Mouse (Mus musculus) layer of hippocampus, postnatal 14 days (tissue): Measurements from ENCODE around the gene D630003M21Rik. TPM values are rescaled to one million over a fixed set of nuclear protein-coding genes. Genes with fewer than 3 reads are reported as not detected.

Experiments used
- DNase-seq, 2 experiments: peaks; one replicate each; pipeline ENCODE4 v3.0.0; 2021 to 2022; ENCODE audit warnings: low spot score in 2 of 2, mixed read lengths in 1 of 2
- microRNA-seq, 2 experiments: library from miRNA; unstranded; fragments of <30 nt; microRNA quantifications; one replicate each; pipeline ENCODE4 v1.2.0; 2021
- total RNA-seq, 2 experiments: library from RNA; stranded (reverse); gene quantifications; 2 replicates each; pipeline ENCODE4 v1.2.3; 2021

D630003M21Rik gene
- total RNA-seq, 2 experiments from 2014 or later, result 4.7 to 4.9 TPM

DNA sequence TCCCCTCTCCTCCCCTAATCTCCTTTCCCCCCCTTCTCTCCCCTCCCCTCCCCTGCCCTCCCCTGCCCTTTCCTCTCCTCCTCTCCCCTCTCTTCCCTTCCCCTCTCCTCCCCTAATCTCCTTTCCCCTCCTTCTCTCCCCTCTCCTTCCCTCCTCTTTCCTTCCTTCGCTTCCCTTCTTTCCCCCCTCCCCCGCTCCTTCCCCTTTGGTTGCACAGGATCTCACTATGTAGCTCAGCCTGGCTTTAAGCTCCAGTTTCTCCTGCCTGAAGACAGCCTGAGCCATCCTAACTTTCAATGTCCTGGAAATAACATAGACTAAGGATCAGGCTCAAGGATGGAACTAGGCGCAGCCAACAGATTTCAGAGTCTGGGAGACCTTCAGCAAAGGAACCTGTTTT lies 85.2 kb downstream of the D630003M21Rik start:
- no peak for DNase-seq

- DNase-seq, result no peak
These were observed 86.0 kb downstream of the D630003M21Rik start for GRCm38 (mm10) chr2:158142981-158143380.

DNA sequence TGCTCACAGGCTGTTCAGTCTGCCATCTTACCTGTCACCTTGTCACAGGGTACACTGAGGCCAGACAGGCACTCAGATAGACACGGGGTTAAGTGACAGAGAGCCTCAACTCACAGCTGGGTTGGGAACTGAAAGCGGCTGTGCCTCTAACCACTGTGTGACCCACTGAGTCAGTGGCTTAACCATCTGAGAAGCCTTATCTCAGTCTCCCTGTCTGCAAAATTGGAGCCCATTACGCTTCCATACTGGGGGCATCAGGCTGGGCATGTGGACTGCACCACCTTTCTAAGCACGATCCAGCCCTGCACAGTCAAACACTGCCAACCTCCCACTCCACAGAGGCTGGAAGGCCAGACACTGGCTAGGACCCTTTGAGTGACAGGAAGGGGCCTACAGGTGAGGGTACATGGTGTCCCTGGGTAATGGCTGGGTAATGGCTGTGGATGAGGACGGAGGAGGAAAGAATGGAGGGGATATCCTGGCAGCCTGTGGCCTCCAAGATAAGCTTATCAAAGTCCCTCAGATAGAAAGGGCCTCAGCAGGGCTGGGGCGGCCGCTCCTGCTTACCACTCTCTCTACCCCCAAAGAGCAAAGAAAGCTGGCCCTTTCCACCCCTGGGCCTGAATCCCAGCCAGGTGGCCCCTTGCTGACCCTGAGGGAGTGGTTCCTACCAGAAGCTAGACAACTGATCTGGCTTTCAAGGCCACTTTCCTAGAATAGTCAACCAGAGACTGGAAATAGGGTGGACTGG lies 87.2 kb downstream of the D630003M21Rik start:
- DNase-seq, result no peak

- no peak for DNase-seq
These were observed 87.8 kb downstream of the D630003M21Rik start for GRCm38 (mm10) chr2:158141271-158141670.

DNA sequence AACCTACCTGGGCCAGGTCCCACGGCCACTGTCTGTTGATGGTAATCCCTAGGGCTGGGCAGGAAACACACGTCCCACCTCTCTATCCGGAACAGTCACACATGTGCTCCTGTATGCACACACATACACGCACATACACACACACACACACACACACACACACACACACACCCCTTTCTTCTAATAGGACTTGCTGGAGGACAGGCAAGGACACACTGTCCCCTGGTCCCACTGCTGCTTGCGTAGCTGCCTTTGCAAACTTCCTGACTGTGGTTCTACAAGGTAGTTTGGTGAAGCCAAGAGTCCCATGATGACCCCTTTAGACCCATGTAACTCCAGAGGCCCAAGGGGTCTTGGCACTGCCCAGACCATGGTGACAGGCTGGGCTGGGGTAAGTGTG lies 88.4 kb downstream of the D630003M21Rik start:
- no peak for DNase-seq

- peak; percentile 9 to 26 for DNase-seq
These were observed 89.4 kb downstream of the D630003M21Rik start for GRCm38 (mm10) chr2:158139628-158140027.

GRCm38 (mm10) chr2:158138778-158139177 lies 90.2 kb downstream of the D630003M21Rik start:
- DNase-seq, result no peak

DNA sequence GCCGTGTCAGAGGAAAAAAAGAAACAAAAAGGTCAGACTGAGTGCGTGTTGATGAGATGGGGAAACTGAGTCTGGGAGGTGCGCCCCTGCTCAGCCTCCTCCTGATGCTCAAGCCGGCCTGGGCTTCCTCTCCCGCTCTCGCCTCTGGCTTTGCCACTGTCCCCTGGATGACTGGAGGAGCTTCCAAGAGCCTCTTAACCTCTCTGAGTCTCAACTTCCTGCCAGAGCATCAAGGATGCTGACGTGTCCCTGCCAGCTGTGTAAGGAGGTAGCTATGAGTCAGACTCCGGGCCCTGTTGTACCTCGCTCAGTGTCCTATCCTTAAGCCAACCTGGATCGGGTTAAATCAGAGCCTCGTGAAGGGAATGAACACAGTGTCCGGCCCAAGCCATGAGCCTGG lies 91.3 kb downstream of the D630003M21Rik start:
- DNase-seq, result no peak

- no peak for DNase-seq
These were observed 92.8 kb downstream of the D630003M21Rik start for GRCm38 (mm10) chr2:158136205-158136604.

- no peak for DNase-seq
These were observed 96.0 kb downstream of the D630003M21Rik start for GRCm38 (mm10) chr2:158133050-158133449.

Small RNA genes lying within 50 kb of the gene (microRNA-seq; reads per million reads assigned to microRNA genes)
- 0.57 to 1.6 reads per million in 2 experiments for gene Mir7685

Other genes with a start within 250 kb of the D630003M21Rik start
- 10 to 100 TPM; 15.9 to 16.3 TPM for gene Tti1, start 200.8 kb downstream of the D630003M21Rik start, total RNA-seq
- gene Rprd1b, start 200.7 kb downstream of the D630003M21Rik start, total RNA-seq, result 10 to 100 TPM; 28.5 to 31.0 TPM
- gene Tgm2, start 82.8 kb downstream of the D630003M21Rik start, total RNA-seq, result 1 to 10 TPM; 5.8 to 6.0 TPM
- not detected for gene Bpi, start 28.9 kb upstream of the D630003M21Rik start, total RNA-seq
- gene Lbp, start 77.3 kb upstream of the D630003M21Rik start, total RNA-seq, result 1 to 10 TPM; 2.3 to 8.0 TPM
- 100 to 1,000 TPM; 427 to 584 TPM for gene Snhg11, start 146.4 kb upstream of the D630003M21Rik start, total RNA-seq
- gene Ralgapb, start 180.6 kb upstream of the D630003M21Rik start, total RNA-seq, result 10 to 100 TPM; 78.6 to 80.4 TPM